Mouse (Mus musculus) erythroblast, embryonic 14.5 days (primary cell): ENCODE results near the gene Npr2. TPM values are rescaled to one million over a fixed set of nuclear protein-coding genes. Genes with fewer than 3 reads are reported as not detected.
"Not testable (repeated sequence)": the region's sequence is repeated elsewhere in the genome, so short reads cannot be mapped to it uniquely, and the experiment has no call there.

Experiments used
- H3K27me3 ChIP-seq: 2 replicates; pipeline ENCODE4 v1.6.1; 2012; ENCODE audit warnings: inconsistent platforms; ENCODE audit not compliant: control insufficient read depth
- H3K36me3 ChIP-seq: 2 replicates; pipeline ENCODE4 v1.6.1; 2012; ENCODE audit warnings: mild to moderate bottlenecking, inconsistent platforms; ENCODE audit not compliant: control insufficient read depth
- H3K4me1 ChIP-seq: 2 replicates; pipeline ENCODE4 v1.6.1; 2012; ENCODE audit warnings: inconsistent platforms; ENCODE audit not compliant: control insufficient read depth
- H3K4me3 ChIP-seq: replicated peaks from 2 replicates; pipeline ENCODE3; 2012; ENCODE audit warnings: moderate library complexity, mild to moderate bottlenecking, inconsistent platforms
- H3K9me3 ChIP-seq: 2 replicates; pipeline ENCODE4 v1.6.1; 2012; ENCODE audit warnings: low read length, inconsistent platforms, mixed read lengths; ENCODE audit not compliant: control insufficient read depth
- GATA1 ChIP-seq: IDR thresholded peaks from 2 replicates; pipeline ENCODE4 v1.6.1; 2012; ENCODE audit warnings: low read length, inconsistent platforms, mixed read lengths
- TAL1 ChIP-seq: IDR thresholded peaks from 3 replicates; pipeline ENCODE4 v1.6.1; 2012; ENCODE audit warnings: low read length, inconsistent platforms, mixed read lengths
- polyA plus RNA-seq: library from polyadenylated mRNA; stranded (reverse); fragments of >175 nt; gene quantifications from 2 replicates; pipeline ENCODE4 v1.2.3, GENCODE M21; 2012

Npr2 gene
- polyA plus RNA-seq, 1 experiment, result 0.15 TPM

- no peak for TF ChIP-seq GATA1
- no peak for TF ChIP-seq TAL1
- Histone ChIP-seq H3K4me3 (no peak overlapping the region), H3K36me3 (no peaks in the 10 kb centered on the region), H3K9me3 (no peaks in the 10 kb centered on the region), H3K4me1 (peaks cover 42% of the 10 kb centered on the region), H3K27me3 (peaks cover 8% of the 10 kb centered on the region)
Observed at GRCm38 (mm10) chr4:43591961-43592360, 39.8 kb upstream of the Npr2 start.

- Histone ChIP-seq H3K27me3 (0 out of 2 replicates have a peak, but pooled peaks cover 3% of the 10 kb centered on the region), H3K36me3 (no peaks in the 10 kb centered on the region), H3K9me3 (no peaks in the 10 kb centered on the region), H3K4me3 (no peak overlapping the region), H3K4me1 (peaks cover 46% of the 10 kb centered on the region)
- TF ChIP-seq GATA1 (no peak), TAL1 (no peak)
Observed at GRCm38 (mm10) chr4:43593453-43593852, 38.3 kb upstream of the Npr2 start.

DNA sequence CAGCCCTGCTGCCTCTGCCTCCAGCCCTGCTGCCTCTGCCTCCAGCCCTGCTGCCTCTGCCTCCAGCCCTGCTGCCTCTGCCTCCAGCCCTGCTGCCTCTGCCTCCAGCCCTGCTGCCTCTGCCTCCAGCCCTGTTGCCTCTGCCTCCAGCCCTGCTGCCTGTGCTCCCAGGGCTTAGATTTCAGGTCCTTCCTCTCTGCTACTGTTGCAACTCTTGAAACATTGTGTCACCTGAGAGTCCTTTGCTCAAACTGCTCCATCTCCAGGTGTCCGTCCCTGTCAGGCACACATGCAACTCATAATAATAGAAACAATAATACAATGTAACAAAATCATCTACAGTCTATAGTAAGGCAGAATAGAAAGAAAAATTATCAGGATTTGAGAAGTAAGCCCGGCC, 35.1 kb upstream of the Npr2 start:
- peaks cover 57% of the 10 kb centered on the region for H3K4me1 ChIP-seq

DNA sequence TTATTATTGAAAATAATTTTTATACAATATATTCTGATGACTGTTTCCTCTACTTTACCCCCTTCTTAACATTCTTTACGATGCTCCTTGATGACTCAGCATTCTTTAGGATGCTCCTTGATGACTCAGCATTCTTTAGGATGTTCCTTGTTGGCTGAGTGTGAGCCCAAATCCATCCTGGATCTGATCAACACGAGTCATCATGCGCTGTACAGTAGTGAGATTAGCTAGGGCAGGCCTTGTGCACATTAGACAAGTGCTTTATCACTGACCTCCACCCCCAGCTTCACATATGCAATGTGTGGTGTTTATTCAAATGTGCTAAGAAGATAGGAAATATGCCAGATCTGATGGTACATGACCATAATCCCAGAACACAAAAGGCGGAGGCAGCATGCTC, 33.5 kb upstream of the Npr2 start:
- Histone ChIP-seq H3K9me3 (no peaks in the 10 kb centered on the region), H3K36me3 (no peaks in the 10 kb centered on the region), H3K27me3 (no peaks in the 10 kb centered on the region), H3K4me1 (peaks cover 69% of the 10 kb centered on the region), H3K4me3 (no peak overlapping the region)
- TF ChIP-seq GATA1 (peak; percentile 71), TAL1 (peak; percentile 75)

More for the DNA sequence above, 35.1 kb upstream of the Npr2 start:
- not testable (repeated sequence) for H3K36me3 ChIP-seq, H3K9me3 ChIP-seq, H3K27me3 ChIP-seq, H3K4me3 ChIP-seq

DNA sequence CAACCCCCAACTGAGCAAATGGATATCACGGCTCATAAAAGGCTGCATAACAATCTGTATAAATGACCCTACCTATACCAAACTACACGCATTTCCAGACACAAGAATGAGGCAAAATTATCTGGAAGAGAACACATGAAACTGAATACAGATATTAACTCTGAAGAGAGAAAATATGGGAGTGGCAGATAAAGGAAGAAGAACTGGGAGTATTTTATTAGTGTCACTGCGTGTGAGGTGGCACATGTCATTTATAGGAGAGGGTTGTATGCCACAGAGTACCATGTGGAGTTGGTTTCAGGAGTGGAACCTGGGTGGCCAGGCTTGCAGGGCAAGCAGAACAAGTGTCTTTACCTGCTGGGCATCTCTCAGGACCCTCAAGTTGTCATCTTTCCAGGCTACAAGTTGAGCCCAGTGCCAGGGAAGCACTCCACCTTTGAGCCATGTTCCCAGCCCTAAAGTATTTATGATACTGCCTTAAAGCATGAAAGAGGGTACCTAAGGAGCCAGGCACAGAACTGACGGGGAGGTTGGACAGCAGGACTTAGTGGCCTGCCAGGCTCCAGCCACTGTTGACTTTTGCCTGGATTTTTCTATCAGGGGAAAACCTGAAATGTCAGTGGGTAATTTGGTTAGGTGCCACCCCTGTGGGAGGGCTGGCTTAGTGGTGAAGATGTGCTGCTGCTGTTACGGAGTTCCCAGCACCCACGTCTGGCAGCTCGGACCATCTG, 32.9 kb upstream of the Npr2 start:
- peaks cover 73% of the 10 kb centered on the region for H3K4me1 ChIP-seq
- no peaks in the 10 kb centered on the region for H3K9me3 ChIP-seq
- H3K27me3 ChIP-seq, result no peaks in the 10 kb centered on the region
- H3K36me3 ChIP-seq, result no peaks in the 10 kb centered on the region
- H3K4me3 ChIP-seq, result peak overlapping the region; percentile 3
- TF ChIP-seq TAL1 (no peak; the same call in 2 of the 3 replicates), GATA1 (no peak)

DNA sequence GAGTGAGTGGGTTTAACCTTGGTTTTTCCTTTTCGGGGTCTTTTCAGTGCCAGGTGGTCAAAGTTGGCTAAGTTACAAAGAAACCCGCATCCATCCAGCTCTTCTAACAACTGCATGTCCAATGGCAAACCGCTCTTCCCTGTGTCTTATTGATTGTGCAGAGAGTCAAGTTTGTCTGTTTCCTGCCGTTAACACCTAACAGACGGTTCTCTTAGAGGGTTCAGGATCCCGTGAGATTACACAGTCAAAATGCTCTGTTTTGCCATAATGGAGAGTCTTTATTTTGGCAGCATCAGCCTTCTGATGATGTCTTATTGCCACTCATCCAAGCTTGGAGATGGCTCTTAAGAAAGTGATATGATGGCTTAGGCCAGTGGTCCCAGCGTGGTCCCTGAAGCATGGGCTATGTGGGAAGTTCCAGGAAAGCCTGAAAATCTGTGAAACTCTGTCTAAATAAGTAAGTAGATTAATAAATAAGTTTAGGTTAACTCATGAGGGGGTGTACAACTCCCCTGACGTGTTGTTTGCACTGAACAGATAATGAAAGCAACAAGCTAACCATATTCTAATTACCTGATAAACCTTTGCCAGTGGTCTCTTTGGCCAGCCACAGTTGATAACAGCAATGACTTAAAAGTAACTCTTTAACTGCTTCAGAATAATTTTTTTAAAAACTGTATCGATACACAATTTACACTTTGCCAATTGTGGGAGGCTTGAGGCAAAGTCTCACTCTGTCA, 31.4 kb upstream of the Npr2 start:
- Histone ChIP-seq H3K9me3 (no peaks in the 10 kb centered on the region), H3K27me3 (no peaks in the 10 kb centered on the region), H3K36me3 (no peaks in the 10 kb centered on the region), H3K4me1 (peaks cover 89% of the 10 kb centered on the region), H3K4me3 (peak overlapping the region; percentile 23)
- TF ChIP-seq GATA1, result no peak

GRCm38 (mm10) chr4:43604099-43604498, 27.6 kb upstream of the Npr2 start:
- no peak overlapping the region for H3K4me3 ChIP-seq
- peaks cover 81% of the 10 kb centered on the region for H3K4me1 ChIP-seq
- no peak for TF ChIP-seq GATA1
- no peak for TF ChIP-seq TAL1
- no peaks in the 10 kb centered on the region for H3K27me3 ChIP-seq
- H3K9me3 ChIP-seq, result no peaks in the 10 kb centered on the region
- no peaks in the 10 kb centered on the region for H3K36me3 ChIP-seq

GRCm38 (mm10) chr4:43604751-43605685, 26.7 kb upstream of the Npr2 start:
- Histone ChIP-seq H3K36me3 (no peaks in the 10 kb centered on the region), H3K9me3 (no peaks in the 10 kb centered on the region), H3K4me3 (peak overlapping the region; percentile 49), H3K27me3 (no peaks in the 10 kb centered on the region), H3K4me1 (peaks cover 73% of the 10 kb centered on the region)
- TF ChIP-seq GATA1 (peak; percentile 95), TAL1 (peak; percentile 90)

DNA sequence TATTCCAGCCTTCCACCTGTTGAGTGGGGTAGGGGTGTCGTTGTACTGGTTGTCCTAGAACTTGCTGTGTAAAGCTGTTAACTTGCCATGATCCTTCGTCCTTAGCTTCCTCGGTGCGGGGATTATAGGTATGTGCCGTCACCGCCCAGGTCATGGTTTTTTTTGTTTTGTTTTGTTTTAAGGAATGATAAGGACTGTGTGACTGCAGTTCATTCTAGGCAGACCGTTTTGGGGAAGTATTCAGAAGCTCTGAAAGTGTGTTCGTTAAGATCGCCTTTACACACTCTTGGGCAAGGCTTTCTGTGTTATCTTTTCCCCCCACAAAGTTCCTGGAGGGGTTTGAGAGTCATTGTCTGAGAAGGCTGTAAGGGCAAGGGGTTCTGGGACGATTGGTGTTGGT, 19.2 kb upstream of the Npr2 start:
- no peaks in the 10 kb centered on the region for H3K36me3 ChIP-seq
- TF ChIP-seq GATA1 (no peak), TAL1 (no peak)
- no peaks in the 10 kb centered on the region for H3K27me3 ChIP-seq
- no peaks in the 10 kb centered on the region for H3K9me3 ChIP-seq
- peaks cover 23% of the 10 kb centered on the region for H3K4me1 ChIP-seq
- peak overlapping the region; percentile 29 for H3K4me3 ChIP-seq
